Mouse (Mus musculus): ENCODE results near the gene Ptprn2. TPM values are rescaled to one million over a fixed set of nuclear protein-coding genes. Genes with fewer than 3 reads are reported as not detected.

The Ptprn2 gene
- total RNA-seq, 2 experiments from 2014 or later: not detected

- intact Hi-C loops (cut with DNase I): loop anchor here (10.0 kb wide), 1 partner anchor 678 kb away; no protein-coding TSS in a partner anchor
- DNase-seq (ENCODE audit: low spot score): no peak
These were observed 837.5 kb downstream of the Ptprn2 start for GRCm38 (mm10) chr12:117323017-117323416.

Small RNA genes within 50 kb of the gene (microRNA-seq; reads per million reads assigned to microRNA genes)
- gene Mir153: not detected

Other genes starting within 250 kb of the Ptprn2 start
- 1 to 10 TPM; 1.6 to 2.3 TPM for gene Wdr60, start 222.7 kb upstream of the Ptprn2 start, total RNA-seq (2021)
- not detected for gene Gm11027, start 210.3 kb upstream of the Ptprn2 start, total RNA-seq (2021)
- 10 to 100 TPM; 25.3 to 30.4 TPM for gene Esyt2, start 204.5 kb upstream of the Ptprn2 start, total RNA-seq (2021)
- 1 to 10 TPM; 2.7 to 3.5 TPM for gene Ncapg2, start 80.3 kb upstream of the Ptprn2 start, total RNA-seq (2021)